Mouse (Mus musculus) adrenal gland (tissue): ENCODE measurements around the gene Hoxb6.

Experiments used
- intact Hi-C: fragments of 180-260 bp; cut with DNase I; formaldehyde crosslinking; loops from one replicate; pipeline ENCODE4 v1.15.1; 2025

The Hoxb6 gene

DNA sequence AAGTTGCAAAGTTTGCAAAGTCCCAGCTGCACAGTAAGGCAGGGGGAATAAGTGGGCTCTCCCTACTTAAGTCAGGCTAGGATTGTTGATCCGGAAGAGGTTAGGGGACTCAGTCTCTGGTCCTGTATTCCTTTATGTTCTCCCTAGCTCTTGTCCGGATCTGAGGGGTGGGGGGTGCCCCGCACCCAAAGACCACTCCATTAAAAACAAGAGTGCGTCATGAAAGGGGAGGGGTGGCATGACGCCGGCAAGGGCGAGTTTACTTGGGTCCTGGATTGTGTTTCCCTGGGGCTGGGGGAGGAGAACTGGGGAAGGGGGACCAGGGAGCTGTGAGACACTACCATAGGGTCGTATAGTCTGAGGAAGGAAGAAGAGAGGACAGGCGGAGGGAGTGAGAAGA lies 7.5 kb downstream of the Hoxb6 start:
- intact Hi-C loops = loop anchor here (5.0 kb wide), 2 partner anchors 108 to 238 kb away; no protein-coding TSS in a partner anchor

- intact Hi-C loops = loop anchor here (5.0 kb wide), 2 partner anchors 107 to 237 kb away; no protein-coding TSS in a partner anchor
These were observed 8.2 kb downstream of the Hoxb6 start for GRCm38 (mm10) chr11:96300354-96301063.

DNA sequence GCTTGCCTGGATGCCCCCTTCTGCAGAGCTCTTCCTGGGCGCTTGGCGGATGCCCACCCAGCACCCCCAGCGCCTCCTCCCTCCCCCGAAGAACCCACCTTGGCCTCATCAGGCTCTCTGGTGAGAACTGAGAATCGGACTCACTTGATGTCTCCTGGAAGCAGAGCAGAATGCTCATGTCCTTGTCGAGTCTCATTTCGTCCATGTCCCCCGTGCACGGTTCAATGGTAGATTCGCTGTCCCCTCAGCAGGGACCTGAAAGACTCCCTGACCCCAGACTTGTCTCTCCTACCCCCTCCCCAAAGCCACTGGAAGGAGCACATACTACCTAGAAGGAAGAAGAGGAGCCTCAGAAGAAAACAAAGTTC lies 8.8 kb downstream of the Hoxb6 start:
- intact Hi-C loops = loop anchor here (5.0 kb wide), 2 partner anchors 106 to 236 kb away; no protein-coding TSS in a partner anchor

- intact Hi-C loops = loop anchor here (2.0 to 5.0 kb wide), 4 partner anchors 53 to 251 kb away; no protein-coding TSS in a partner anchor
These were observed 9.6 kb downstream of the Hoxb6 start for GRCm38 (mm10) chr11:96301837-96302236.

DNA sequence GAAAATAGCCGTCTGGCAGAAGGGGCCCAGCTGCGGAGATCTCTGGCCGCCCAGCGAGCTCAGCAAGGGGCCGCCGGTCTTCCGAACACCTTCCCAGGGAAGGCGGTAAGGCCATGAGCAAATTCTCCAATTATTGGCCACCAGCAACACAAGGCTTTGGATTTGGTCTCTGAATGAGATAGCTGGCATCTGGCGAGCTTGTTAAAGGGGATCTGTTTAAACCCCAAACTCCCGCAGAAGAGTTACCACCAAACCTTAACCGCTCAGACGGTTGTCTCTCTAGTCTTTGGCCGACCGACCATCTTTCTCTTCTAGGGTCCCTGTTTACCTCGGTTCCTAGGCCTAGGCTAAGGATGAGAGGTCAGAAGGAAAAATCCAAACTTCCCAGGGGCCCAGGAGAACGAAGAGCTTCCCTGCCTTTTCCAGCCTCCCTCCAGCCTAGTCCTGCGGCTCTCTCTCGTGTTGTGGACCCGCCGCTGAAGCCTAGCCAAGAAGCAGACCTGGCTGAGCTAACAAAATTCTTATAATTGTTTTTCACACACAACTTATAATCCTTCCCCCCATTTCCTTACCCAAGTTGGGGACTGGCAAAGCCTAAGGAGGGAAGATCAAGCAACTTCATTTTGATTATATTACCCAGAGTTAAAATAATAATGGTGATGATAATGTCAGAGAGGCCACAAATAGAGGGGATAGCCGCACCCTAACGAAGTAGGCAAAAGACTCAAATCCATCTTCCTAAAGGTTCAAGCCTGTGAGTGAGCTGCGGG lies 10.3 kb downstream of the Hoxb6 start:
- intact Hi-C loops = loop anchor here (2.0 to 5.0 kb wide), 4 partner anchors 52 to 250 kb away; no protein-coding TSS in a partner anchor

DNA sequence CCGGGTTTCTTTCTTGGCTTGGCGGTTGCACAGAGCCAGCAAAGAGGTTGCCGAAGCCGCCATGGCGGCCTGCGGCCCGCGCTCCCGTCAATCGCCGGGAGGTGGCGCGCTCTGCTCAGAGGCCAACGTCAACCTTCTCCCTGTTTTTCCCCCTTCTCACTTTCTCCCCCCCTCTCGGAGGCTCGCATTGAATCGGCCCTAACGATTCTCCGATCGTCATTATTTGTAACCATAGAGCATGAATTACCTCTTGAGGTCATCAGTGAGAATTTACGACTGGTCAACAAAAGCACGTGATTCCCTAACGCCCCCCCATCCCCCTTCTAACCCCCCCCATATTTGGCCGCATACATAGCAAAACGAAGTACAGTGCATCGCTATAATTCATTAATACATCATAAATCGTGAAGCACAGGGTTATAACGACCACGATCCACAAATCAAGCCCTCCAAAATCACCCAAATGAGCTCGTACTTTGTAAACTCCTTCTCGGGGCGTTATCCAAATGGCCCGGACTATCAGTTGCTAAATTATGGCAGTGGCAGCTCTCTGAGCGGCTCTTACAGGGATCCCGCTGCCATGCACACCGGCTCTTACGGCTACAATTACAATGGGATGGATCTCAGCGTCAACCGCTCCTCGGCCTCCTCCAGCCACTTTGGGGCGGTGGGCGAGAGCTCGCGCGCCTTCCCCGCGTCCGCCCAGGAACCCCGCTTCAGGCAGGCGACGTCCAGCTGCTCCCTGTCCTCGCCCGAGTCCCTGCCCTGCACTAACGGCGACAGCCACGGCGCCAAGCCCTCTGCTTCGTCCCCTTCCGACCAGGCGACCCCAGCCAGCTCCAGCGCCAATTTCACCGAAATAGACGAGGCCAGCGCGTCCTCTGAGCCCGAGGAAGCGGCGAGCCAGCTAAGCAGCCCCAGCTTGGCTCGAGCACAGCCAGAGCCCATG lies 11.1 kb downstream of the Hoxb6 start, which contains the start of gene Hoxb5:
Hoxb5 (plus strand) TSS at position 186 of the 949 bp plus-strand sequence.
- intact Hi-C loops = loop anchor here (2.0 to 5.0 kb wide), 4 partner anchors 51 to 249 kb away; no protein-coding TSS in a partner anchor

DNA sequence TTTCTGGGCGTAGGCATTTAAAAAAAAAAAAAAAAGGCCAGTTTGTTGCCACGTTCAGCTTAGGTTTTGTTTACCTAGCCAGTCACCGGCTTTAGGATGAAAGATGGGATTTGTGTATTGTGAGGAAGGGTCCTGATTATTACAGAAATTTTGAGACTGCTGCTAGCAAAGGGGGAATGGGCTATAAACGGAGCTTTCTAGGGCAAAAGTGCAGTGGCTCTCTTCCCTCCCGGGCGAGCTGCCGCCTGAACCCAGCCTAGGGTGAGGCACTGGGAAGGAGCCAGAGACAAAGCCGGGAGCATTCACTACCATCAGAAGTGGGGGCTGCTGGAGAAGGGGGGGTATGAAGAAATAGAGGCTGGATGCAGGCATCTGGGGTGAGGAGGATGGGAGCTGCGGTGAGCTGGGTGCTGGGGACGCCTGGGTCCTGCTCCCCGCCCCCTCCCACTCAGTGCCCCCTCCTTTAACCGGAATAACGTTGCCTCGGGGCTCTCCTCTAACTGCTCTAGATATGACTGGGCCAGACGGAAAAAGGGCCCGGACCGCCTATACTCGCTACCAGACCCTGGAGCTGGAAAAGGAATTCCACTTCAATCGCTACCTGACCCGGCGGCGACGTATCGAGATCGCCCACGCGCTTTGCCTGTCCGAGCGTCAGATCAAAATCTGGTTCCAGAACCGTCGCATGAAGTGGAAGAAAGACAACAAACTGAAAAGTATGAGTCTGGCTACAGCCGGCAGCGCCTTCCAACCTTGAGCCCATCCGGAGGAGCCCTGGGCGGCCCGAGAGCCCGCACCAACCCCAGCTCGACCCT lies 12.3 kb downstream of the Hoxb6 start:
- intact Hi-C loops = loop anchor here (5.0 kb wide), 2 partner anchors 103 to 233 kb away; no protein-coding TSS in a partner anchor

GRCm38 (mm10) chr11:96305505-96306182 lies 13.4 kb downstream of the Hoxb6 start:
- intact Hi-C loops = no loop called here

- intact Hi-C loops = no loop called here
These were observed 14.1 kb downstream of the Hoxb6 start for GRCm38 (mm10) chr11:96306183-96306907.

- intact Hi-C loops = no loop called here
These were observed 14.6 kb downstream of the Hoxb6 start for GRCm38 (mm10) chr11:96306908-96307269.

- intact Hi-C loops = no loop called here
These were observed 16.5 kb downstream of the Hoxb6 start for GRCm38 (mm10) chr11:96308763-96309162.

- intact Hi-C loops = no loop called here
These were observed 17.0 kb downstream of the Hoxb6 start for GRCm38 (mm10) chr11:96309288-96309687.

GRCm38 (mm10) chr11:96310183-96310938 lies 18.1 kb downstream of the Hoxb6 start:
- intact Hi-C loops = no loop called here

- intact Hi-C loops = no loop called here
These were observed 18.8 kb downstream of the Hoxb6 start for GRCm38 (mm10) chr11:96311097-96311496.

- intact Hi-C loops = no loop called here
These were observed 19.5 kb downstream of the Hoxb6 start for GRCm38 (mm10) chr11:96311520-96312417.

- intact Hi-C loops = no loop called here
These were observed 20.9 kb downstream of the Hoxb6 start for GRCm38 (mm10) chr11:96313134-96313533.

DNA sequence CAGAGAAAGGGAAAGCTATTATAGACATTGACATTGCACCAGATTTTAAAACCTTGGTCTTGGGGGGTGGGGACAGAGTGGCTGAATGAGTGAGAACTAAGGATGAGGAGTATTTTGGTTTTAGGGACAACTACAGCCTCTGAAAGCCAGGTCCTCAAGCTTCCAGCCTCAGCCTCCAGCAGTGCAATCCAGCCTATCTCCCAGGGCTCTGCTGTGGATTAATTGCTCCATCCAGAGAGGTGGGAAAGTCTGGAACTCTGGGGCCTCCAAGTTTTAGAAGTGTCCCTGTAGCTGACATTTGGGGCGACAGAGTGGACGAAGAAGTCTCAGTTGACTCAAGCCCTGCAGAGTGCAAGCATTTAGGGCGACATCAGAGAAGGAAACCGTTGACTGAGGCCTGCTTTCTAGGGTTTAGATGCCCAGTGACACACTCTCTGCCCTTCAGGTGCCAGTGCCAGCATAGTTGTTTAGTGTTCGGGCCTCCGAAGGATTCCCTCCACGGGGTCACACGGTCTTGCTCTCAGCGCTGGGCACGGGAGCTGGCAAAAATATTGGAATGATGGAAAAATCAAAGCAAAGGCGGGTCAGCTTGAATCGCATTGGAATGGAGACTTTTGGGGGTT lies 21.6 kb downstream of the Hoxb6 start:
- intact Hi-C loops = no loop called here
